Mouse (Mus musculus) testis, adult 2 months (tissue): ENCODE results near the gene Mettl1.

ENCODE experiments used
- CTCF ChIP-seq: fragments of 200-500 bp; IDR thresholded peaks from 2 replicates; pipeline ENCODE4 v1.5.1; 2012; ENCODE audit warnings: low read depth, mild to moderate bottlenecking, inconsistent platforms, low read length, moderate library complexity; ENCODE audit not compliant: control insufficient read depth, insufficient read depth, insufficient replicate concordance
- POLR2A ChIP-seq: fragments of 200-500 bp; IDR thresholded peaks from 2 replicates; pipeline ENCODE4 v1.6.1; 2012; ENCODE audit warnings: low read depth, mild to moderate bottlenecking, inconsistent platforms, low read length, moderate library complexity; ENCODE audit not compliant: control insufficient read depth

DNA sequence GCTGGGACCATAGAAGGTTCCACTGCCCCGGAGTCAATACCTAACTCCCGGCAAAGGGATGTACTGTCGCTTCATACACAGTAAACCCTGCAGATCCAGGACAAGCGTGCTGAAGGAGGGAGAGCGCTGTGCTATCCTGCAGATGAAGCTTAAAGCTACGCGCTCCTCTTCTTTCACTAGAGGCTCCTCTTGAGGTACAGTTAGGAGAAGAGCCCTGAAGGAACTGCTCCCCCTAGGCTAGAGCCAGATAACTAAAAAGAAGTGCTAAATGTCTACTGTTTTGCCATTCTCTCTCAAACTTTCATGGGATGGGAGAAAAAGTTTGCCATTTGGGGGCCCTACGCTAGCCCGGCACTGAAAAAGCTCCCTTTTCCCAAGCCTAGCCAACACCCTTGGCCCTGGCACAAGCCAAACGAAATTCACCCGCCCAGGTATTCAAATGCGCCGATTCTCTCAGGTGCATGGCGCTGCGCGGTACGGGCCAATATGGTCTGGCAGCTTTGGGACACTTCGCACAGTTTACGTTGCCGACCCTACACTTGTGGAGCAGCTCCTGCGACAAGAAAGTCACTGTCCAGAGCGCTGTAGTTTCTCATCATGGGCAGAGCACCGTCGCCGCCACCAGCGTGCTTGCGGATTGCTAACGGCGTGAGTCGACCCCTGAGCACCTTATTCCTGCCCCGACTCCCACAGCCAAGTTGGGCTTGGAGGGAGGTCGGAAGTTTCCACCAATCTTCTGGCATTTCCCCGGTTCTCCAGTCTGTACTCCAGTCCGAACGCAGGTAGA lies 7.6 kb downstream of the Mettl1 start:
- no peak for TF ChIP-seq CTCF
- TF ChIP-seq POLR2A, result no peak
